Mouse (Mus musculus) left cerebral cortex, postnatal 25 days (tissue): Measurements from ENCODE around the gene Olfr1402. TPM values are rescaled to one million over a fixed set of nuclear protein-coding genes. Genes with fewer than 3 reads are reported as not detected.

Experiments used
- DNase-seq, 2 experiments: peaks; one replicate each; pipeline ENCODE4 v3.0.0; 2022; ENCODE audit warnings: low spot score in 2 of 2, mixed read lengths in 1 of 2
- intact Hi-C: fragments of 180-260 bp; cut with DNase I; formaldehyde crosslinking; loops from one replicate; pipeline ENCODE4 v1.15.1; 2025
- total RNA-seq, 2 experiments: library from RNA; stranded (reverse); gene quantifications; 2 replicates each; pipeline ENCODE4 v1.2.3; 2021

The Olfr1402 gene
- not detected for total RNA-seq

DNA sequence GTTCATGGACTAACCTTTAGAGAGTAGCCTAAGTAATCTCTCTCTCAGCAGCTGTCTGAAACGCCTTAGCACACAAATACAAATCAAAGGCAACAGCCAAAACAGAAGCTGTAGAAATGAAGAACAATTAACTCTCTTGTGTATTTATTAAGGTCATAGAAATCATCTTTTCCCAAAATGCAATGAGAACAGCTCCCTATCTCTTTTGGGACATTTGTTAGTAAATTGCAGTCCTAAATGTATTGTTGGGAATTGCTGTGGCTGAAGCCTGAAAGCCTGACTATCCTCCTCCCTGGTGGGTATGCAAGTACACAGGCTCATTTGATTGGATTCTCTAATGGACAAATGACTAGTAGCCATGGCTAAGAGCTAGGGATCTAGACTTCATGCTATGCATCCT, at the start of gene Olfr1402:
TSS of gene Olfr1402 (minus strand) at position 101 of the 400 bp plus-strand sequence.
- no peak for DNase-seq
- intact Hi-C loops: no loop called here

DNA sequence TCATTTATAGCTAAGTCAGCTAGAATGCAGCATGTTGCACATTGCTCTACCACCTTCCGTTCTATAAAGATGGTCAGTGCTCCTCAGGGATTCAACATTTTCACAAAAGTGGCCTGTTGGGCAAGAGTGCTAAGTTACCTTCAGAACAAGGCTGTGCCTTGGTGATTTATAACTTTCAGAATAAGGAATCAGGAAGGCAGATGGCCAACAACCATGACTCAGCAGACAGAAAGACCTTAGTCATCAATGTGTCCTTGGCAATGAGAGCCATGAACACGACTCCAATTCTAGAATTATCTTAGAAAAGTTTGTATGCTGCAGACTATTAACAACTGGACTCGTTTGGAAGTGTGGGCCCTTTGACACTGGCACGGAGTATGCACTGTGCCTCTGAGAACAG, 33.5 kb upstream of the Olfr1402 start:
- DNase-seq: peak in 1 of 2 experiments; percentile 24
- intact Hi-C loops: no loop called here

DNA sequence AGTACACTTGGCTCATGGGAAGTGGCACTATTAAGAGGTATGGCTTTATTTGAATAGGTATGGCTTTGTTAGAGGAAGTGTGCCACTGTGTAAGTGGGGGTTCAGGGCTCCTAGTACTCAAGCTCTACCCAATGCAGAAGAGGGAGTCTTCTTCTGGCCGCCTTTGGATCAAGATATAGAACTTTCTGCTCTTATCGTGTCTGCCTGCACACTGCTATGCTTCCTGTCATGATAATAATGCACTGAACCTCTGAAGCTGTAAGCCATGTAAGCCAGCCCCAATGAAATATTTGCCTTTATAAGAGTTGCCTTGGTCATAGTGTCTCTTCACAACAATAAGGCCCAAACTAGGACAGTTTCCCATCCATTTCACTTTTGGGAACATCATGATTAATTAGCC, 16.8 kb upstream of the Olfr1402 start:
- DNase-seq: no peak
- intact Hi-C loops: no loop called here

- intact Hi-C loops: loop anchor here (2.0 kb wide), 2 partner anchors 145 to 191 kb away; no protein-coding TSS in a partner anchor
- peak; percentile 3 to 6 for DNase-seq
Observed at GRCm38 (mm10) chr3:97394289-97394688, 27.5 kb downstream of the Olfr1402 start.

GRCm38 (mm10) chr3:97393079-97393478, 28.7 kb downstream of the Olfr1402 start:
- DNase-seq: no peak
- intact Hi-C loops: no loop called here

DNA sequence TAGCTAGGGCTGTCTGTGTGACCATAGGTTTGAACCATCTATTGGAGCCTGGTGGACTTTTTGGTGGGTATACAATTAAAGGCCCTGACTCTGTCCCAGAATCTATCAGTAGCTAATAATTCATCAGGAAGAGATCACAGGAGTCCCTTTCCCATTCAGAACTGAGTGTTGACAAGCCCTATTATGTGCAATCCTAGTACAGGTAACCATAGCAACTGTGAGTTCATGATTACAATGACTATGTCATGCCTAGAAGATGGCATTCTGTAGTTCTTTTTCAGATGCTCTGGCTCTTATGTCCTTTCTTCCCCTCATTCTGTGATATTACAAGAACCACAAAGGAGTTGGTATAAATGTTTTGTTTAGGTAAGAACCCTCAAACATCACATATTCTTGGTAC, 51.4 kb downstream of the Olfr1402 start:
- no peak for DNase-seq
- intact Hi-C loops: no loop called here

DNA sequence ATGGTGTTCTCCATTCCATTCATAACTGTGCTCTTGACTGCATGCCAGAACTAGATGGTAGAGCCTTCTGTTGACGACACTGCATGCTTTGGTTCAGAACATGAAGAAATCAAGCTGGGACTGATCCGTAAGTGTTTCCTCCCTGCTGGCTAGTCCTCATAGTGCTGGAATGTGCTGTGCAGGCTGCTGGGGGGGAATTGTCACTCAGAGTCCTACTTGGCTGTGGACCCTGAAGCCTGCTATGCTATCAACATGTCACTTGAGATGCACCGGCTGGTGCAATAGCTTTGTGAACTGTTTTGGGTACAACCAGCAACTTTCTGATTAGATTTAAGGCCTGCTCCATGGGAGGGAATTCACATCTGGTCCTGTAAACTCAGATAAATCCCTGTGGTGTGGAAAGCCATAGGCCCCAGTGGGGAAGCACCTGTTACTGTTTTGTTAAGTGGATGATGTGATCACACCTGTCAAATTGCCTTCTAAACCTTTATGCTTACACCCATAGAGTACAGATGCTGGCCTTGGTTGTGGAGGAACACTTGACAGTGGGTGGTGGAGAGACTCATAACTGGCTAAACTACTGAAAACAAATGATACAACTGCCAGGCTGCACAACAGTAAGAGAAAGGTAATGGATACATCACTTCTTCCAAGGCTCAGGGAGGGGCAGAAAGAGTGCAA, 58.3 kb downstream of the Olfr1402 start:
- no peak for DNase-seq
- intact Hi-C loops: no loop called here

- intact Hi-C loops: loop anchor here (10.0 kb wide), 1 partner anchor 244 kb away; no protein-coding TSS in a partner anchor
- no peak for DNase-seq
Observed at GRCm38 (mm10) chr3:97358448-97358847, 63.4 kb downstream of the Olfr1402 start.

Other genes starting within 250 kb of the Olfr1402 start
- gene Bcl9, start 124.1 kb downstream of the Olfr1402 start, total RNA-seq: 10 to 100 TPM; 46.0 to 53.5 TPM
- 10 to 100 TPM in 1 of 2 experiments, 1 to 10 TPM in 1; 9.2 to 10.3 TPM for gene Chd1l, start 188.2 kb upstream of the Olfr1402 start, total RNA-seq
- gene Fmo5, start 206.8 kb upstream of the Olfr1402 start, total RNA-seq: 1 to 10 TPM; 2.5 to 4.1 TPM
- gene Prkab2, start 236.2 kb upstream of the Olfr1402 start, total RNA-seq: 10 to 100 TPM; 27.9 to 30.6 TPM